Mouse (Mus musculus) c-Kit-positive CD71-positive TER-119-negative erythroid progenitor cells, embryonic 14.5 days (primary cell): ENCODE measurements around the gene Nucb2.

Experiments
- DNase-seq: peaks from one replicate; pipeline ENCODE4 v3.0.0-alpha.2; 2013; ENCODE audit warnings: low read depth

Gene Nucb2

DNA sequence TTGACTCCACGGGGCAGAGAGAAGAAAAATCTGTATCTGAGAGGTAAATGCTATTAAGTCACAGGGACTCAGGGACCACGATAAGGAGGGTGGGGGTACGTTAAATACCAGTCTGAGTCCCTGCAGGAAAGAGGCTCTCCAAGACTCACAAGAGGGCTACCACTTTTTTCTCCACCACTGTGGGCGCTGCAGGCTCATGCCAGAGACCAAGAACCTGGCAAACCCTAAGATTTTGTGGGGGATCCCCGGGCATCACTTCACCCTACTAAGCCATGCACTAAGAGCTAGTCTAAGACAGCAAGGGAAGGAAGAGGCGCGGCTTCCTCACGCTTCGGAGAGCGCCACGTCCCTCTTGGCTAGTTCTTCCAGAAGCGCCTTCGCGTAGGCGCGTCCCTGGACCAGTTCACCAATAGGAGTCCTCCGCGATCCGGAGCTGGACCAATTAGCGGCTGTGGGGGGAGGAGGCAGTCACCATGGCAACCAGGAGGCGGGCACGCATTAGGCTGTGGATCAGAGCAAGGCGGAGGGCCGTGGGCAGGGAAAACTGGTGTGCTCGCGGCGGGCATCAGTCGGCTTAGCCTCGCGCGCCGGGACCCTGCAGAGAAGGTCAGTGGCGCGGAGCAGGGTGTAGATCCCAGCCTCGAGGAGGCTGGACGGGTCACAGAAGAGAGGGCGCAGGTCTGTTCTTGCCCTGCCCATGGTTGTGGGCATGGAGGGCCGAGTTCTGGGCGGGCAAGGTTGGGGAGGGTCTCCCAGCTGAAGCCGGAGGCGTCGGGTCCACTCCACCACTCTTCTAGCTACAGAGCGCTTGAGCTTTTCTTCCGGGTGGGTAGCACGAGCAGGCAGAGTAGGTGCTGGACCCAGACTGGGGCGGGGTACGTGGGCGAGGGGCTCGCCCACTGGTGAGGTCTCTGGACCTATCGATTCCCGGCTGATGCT, at the start of gene Nucb2:
TSS of gene Nucb2 (plus strand) at position 491 of the 939 bp plus-strand sequence.
- peak; percentile 89 for DNase-seq

DNA sequence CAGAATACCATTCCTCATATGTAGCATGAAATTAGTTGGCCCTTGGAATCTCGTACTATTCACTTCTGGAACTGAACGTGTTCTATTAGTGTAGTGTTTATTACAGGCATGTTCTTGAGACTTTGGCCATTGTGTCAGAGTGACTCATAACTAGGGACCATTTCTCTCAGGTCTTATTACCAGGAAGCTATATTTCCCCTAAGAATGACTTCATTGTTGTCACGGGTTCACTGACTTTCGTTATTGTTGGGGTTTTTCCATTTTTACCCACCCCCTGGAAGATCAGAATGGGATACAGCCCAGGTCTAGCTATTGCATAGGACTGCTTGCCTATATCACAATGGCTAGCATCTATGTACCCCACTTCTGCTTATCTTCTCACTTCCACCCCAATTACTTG, 47.2 kb upstream of the Nucb2 start:
- no peak for DNase-seq

DNA sequence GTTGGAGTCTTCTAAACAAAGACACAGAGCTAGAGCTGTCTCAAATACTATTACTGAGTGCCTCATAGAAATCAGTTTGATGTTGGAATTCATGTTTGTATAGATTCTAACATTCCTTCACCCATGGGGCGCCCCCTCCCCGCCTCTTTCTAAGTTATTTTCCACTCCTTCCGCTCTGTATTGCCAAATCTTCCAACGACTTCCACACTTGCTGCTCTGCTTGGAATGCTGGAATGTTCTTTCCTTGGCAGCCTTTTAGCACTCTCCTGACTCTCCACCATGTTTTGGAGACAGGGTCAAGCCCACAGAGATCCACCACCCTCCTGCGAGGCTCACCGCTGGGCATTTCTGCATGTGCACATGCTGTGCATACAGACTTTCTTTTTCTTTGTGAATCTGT, 46.8 kb upstream of the Nucb2 start:
- DNase-seq = no peak

DNA sequence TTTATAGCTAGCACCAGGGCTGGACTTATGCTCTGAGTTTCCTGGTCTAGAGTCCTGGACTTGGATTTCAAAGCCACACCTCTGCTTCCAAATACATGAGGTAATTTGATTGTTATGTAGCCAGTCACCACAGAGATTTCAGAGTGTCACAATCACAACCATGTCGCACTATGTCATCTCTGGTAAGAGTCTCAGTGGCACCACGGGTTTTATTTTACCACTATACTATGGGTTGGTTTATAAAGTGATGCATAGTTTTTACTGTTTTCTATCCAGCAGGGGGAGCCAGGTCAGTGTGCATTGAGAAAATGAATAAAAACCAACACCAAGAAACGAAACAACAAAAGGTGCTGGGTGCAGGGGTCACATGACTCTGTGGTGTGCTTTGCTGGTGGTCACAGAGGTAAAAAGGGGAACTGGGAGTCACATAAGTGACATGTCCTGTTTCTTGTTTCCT, 45.2 kb upstream of the Nucb2 start:
- no peak for DNase-seq

DNA sequence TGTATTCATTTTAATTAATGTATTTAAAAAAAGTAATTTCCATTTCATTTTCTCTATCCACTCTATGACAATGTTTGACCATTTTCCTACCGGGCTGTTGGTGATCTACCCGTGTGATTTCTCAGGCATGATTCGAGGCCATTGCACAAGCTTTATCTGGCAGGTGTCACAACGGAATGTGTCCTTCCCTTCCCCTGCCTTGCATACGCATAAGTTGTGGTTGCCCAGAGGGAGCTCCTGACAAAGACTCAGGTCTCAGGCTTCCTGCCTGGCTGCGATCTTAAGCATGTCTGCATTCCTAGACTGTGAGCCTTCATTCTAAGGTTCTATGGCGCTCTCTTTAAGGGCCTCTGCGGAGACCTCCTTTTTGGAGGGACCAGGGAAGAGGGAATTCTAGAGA, 42.1 kb upstream of the Nucb2 start:
- no peak for DNase-seq

DNA sequence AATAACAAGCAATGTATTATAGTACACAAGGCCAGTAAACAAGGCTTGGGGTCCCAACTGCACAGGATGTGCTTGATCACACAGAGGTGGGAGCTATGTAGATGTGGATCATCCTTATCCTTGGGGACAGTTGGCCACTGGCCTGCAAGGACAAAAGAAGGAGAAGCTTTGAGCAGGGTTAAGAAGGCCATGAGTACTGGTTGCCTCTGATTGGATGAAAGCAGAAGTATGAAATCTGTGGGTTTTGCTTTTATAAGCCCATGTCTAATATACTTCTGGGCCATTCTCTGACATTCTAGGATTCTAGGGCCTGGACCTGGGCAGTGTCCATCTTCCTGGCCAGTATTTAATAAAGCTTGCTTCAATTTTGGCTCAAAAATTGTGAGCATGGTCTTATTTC, 28.3 kb upstream of the Nucb2 start:
- DNase-seq = no peak

DNA sequence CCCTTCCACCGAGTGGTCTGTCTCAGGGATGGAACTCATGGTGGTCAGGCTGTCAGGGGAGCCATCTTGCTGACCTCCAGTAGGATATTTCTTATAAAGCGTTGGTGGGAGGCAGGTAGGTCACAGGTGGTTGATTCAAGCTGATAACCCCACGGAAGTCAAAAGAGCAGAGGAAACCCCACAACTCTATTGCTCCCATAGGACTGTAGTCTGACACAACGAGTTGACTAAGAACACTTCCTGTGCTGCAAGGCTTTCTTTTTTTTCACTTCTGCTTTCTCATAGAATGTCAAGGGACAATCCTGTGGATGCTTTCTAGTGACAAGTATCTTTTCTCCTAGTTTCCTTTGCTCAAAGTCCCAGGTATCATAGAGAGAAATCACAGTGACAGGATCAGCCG, 27.9 kb upstream of the Nucb2 start:
- no peak for DNase-seq

DNA sequence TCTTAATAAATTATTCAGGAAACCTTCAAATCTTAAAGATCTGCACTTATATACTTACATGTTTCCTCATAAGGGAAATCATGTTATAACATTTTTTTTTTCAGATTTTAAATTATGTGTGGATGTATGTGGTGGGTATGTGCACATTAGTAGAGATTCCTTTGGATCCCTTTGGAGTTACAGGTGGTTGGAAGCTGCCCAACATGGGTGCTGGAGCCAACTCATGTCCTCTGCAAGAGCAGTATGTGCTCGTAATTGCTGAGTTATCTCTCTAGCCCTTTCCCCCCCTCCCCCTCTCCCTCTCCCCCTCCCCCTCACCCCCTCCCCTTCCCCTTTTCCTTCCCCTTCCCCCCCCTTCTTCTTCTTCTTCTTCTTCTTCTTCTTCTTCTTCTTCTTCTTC, 21.1 kb upstream of the Nucb2 start:
- no peak for DNase-seq

DNA sequence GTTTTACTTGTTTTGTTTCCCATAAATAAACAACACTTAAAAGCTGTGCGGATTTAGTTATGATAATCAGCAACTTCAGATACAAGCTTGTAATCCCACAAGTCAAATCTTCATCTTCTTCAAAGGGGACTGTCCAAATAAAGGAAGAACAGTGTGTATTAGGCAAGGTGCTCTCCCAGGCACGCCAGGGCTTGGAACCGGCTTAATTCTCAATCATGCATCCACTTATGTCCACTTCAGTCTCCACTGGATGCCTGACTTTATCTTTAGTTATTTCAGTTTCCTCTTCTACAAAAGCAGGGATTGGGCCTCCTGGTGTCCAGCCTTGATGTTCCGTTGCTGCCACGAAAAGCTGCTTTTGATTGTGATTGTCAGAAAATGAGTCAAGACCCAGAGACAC, 20.4 kb upstream of the Nucb2 start:
- DNase-seq = no peak

DNA sequence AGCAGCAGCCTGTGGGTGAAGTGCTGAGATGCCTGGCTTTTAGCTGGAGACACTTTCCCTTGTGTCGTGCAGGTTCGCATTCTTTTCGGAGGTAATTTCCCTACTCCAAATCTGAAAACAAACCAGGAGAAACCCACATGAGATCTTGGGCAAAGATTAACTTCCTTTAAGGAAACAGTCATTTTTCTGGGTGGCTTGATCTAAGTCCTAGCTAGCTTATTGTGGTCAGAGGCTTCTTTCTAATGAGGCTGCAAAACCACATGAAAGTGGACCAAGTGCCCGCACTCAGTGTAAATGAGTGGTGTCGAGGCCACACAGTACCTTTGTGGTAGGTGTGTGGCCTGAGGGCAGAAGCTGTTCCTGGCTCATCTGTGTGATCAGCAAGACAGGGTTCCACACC, 20.0 kb upstream of the Nucb2 start:
- DNase-seq = no peak

DNA sequence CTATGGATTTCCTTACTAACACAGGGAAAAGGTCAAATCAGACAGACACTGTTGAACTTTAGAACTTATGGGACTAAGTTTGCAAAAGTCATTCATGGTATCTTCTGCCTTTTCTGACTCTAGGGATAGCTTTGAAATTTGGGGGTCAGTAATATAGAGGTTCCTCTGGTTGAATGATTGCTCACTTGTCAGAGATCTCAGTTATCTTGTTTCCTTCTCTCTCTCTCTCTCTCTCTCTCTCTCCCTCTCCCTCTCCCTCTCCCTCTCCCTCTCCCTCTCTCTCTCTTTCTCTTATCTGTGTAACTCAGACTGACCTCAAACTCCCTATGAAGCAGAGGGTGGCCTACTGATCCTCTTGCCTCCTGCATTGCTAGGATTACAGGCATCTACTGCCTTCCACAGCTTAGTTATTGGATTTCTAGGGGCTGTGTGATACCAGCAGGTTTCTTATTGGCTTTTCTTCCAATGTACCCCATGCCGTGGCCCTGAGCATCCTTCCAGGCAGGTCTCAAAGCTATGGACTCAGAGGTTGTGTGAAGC, 19.0 kb upstream of the Nucb2 start:
- no peak for DNase-seq

DNA sequence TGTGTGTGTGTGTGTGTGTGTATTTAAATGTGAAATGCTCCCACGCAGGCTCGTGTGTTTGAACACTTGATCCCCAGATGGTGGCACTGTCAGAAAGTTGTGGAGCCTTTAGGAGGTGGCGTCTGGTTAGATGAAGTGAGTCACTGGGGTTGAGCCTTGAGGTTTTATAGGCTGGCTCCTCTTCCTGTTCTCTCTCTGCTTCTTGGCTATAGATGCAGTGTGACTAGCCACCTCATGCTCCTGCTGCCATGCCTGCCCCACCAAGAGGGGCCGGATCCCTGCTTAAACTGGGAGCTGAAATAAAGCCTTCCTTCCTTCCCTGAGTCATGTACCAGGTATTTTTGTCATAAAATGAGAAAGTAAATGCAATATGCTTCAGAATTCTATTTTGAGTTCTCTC, 13.1 kb upstream of the Nucb2 start:
- no peak for DNase-seq

DNA sequence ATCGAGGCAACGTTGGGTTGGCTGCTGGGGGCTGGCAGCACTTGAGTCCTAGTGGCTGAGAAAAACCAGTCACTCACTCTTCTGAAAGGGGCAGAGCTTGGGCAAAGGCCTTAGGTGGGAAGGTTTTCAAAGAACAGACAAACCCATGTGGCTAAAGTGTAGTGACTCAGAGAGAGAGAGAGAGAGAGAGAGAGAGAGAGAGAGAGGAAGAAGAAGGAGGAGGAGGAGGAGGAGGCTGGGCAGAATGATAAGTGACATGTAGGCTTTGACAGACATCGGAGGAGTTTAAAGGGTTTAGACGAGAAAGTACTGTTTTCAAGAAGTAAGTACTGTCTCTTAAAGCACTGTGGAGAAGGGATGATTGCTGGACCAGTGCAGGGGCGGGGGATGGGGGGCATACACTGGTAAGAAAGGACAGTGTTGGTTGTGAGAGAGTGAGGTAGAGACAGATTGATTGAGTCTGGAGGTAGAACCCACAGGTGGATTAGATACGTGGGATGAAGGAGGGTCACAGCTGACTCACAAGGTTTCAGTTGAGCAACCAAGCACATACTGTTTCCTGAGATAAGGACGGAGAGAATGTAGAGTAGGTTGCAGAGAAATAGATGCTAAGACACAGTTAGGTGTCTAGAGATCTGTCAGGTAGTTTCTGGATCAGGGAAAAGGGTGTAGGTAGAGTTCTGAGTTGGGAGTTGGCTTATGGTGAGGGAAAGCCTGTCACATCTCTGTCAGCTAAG, 10.7 kb upstream of the Nucb2 start:
- no peak for DNase-seq

DNA sequence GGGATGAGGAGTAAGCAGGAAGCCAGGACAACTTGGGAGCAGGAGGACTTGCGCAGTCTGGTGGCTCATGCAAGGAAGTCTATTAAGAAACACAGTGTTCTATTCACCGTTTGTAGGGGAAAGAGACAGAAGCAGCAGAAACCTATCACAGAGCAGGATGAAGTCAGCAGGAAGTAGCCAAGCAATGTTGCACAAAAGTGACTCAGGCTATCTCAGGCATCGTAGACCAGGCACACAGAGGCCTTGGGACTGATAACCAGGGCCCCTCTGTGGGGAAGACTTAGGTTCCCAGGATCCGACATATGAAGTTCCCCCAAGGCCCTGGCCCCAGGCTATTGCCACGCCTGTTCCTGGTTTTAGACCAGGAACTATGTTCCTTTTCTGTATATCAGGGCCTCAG, 9.6 kb upstream of the Nucb2 start:
- DNase-seq = no peak

DNA sequence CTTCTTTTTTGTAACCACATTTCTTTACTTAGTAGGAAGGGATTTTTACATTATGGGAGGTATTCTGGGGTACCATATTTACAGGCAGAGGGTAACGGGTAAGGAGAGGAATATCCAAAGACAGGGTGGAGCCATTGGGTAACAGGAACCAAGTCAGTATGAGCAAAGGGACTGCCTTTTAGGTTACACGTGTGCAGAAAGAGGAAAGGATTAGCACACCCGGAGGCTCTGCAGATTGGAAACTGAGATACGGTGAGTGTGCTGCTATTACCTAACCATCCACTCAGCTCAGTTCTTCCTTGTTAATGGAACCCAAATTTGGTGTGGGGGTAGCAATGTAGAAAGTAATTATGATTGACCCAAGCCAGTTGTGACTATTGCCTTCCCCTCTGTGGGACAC, 7.4 kb upstream of the Nucb2 start:
- DNase-seq = no peak

DNA sequence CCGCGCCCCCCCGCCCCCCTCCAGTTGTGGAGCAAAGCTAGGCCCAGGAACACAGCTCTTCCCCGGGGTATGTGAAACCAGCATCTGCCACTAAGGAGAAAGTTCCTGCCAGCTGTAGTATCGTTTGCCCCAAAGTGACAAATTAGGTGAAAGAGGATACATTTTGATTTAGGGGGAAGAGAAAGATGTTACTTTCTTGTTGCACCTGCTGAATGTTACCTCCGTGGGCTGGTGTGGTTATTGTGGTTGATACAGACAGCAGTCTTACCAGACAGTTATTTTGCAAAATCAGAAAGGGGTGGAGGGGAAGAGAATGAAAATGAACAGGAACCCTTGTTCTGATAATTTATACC, 625 bp downstream of the Nucb2 start:
- no peak for DNase-seq

DNA sequence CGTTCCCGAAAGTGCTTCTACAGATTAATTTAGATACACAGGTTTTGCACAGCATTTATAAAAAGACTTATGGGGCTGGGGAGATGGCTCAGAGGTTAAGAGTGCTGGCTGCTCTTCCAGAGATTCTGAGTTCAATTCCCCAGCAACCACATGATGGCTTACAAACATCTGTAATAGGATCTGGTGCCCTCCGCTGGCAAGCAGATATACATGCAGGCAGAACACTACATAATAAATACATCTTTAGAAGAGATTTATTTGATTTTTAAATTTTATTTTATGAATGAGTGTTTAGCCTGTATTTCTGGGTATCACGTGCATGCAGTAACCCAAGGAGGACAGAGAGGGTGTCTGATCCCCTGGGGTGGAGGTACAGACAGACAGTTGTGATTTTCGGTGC, 9.9 kb downstream of the Nucb2 start:
- DNase-seq = no peak

DNA sequence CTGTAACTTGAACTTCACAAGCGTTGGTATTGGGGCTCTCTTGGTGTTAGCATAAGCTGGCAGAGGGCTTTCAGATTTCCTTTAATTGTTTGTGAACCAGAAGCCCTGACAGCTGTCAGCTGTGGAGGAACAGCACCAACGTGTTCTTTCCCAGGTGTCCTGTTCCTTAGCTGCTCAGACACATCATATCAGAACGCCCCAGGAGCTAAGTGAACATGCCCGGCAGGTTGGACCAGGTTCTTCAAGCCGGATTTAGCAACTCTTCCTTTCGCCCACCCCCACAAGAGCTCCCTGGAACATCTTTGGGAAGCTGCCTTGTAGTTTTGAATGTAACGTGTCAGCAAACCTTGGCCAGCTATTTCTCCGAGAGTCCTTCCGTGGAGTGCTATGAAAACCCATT, 10.4 kb downstream of the Nucb2 start:
- DNase-seq = no peak

DNA sequence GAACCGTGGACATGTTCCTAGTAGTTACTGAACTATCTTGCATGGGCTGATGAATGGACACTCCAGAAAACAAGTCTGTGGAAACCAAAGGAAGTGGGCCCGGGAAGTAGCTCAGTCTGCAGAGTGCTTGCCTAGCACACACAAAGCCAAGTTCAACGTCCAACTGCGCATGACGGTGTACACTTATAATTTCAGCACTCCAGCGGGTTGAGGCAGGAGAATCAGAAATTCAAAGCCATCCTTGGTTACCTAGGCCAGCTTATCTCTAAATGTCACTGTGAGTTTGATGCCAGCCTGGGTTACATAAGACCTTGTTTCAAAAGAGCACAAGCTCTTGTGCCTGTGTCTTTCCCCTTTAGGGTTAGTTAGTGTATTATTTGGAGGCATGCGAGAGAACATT, 10.9 kb downstream of the Nucb2 start:
- DNase-seq = no peak

DNA sequence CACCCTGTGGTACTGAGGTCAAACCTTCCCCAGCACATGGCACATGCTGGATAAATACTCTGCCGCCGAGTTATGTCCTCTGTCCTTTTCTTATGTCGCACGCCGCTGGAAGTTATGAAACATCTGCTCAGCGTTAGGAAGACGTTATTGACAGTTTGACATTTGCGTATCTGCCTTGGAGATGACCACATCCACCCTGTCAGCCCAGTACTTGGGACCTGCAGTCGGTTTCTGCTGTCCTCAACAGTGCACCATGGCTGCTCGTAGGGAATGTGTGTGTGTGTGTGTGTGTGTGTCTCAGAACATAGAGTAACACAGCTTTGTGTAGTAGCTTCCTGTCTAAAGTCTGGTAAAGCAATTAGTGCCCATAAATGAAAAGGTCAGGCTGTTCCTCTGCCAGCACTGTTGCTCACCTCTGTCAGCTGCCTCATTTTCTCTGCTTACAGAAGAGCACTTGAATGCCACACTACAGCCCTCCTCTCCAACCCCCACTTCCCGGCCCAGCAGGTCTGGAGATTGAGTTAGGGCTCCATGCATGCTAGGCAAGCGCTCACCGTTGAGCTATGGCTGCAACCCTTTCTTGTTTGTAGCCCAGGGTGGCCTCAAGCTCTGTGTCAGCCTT, 11.5 kb downstream of the Nucb2 start:
- DNase-seq = no peak

DNA sequence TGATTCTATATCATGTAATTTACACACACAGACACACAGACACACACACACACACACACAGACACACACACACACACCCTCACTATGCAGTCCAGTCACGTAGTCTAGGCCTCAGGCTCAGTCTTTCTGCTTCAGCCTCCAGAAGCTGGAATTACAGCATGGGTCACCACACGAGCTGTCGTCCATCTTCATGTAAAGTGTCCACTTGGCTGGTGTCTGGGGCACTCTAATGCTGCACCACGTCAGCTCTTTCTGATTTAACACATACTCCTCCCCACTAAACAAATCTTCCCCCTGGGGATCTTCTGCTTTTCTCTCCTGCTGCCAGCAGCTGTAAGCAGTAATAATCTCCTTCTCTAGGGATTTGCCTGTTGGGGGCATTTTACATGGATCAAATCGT, 13.1 kb downstream of the Nucb2 start:
- no peak for DNase-seq

DNA sequence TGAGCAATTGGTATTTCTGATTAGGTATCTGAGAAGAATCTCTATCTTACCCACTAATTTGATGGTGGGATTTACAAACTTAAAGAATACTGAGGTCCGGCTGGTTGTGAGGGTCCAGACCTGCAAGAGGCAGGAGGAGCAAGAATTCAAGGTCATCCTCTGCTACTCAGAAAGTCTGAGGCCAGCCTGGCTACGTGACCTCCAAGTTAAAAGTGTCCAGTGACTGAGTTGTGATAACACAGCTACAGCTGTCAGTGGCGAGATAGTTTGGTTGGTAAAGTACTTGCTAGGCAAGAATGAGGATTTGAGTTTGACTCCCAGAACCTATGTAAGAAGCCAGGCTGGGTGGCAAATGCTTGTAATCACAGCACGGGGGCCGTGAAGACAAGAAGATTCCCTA, 14.0 kb downstream of the Nucb2 start:
- DNase-seq = no peak

DNA sequence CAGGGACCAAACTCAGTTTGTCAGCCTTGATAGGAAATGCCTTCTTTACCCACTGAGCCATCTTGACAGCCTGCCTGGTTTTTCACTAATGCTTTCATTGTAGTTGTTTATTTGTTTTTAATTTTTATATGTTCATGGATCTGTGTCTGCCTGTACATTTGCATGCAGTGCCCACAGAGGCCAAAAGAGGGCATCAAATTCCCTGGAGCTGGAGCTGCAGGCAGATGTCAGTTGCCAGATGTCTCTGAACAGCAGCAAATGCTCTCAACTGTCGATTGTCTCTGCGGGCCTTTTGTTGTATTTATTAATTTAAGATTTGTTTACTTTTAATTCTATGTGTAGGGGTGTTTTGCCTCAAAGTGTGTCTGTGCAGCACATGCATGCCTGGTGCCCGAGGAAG, 15.6 kb downstream of the Nucb2 start:
- DNase-seq = no peak
